Mouse (Mus musculus) c-Kit-positive CD71-positive TER-119-positive erythroid progenitor cells, embryonic 14.5 days (primary cell): ENCODE measurements at regions not wholly inside any gene's neighbourhood (a gene's known extent, or its start where the extent isn't known, plus 50 kb on each side); places are given as distances from the start of the nearest gene placed in this dataset.

Source experiments
- DNase-seq: peaks from one replicate; pipeline ENCODE4 v3.0.0-alpha.2; 2013; ENCODE audit warnings: low spot score

- no peak for DNase-seq
Observed at GRCm38 (mm10) chr4:106232499-106232970, 83.5 kb upstream of the Usp24 start.

GRCm38 (mm10) chr4:106244384-106244819, 71.6 kb upstream of the Usp24 start:
- no peak for DNase-seq

- no peak for DNase-seq
Observed at GRCm38 (mm10) chr4:106244826-106245510, 71.0 kb upstream of the Usp24 start.

- DNase-seq: no peak
Observed at GRCm38 (mm10) chr4:106246695-106247094, 69.3 kb upstream of the Usp24 start.

- DNase-seq: no peak
Observed at GRCm38 (mm10) chr4:106247398-106247797, 68.6 kb upstream of the Usp24 start.

- DNase-seq: peak; percentile 85
Observed at GRCm38 (mm10) chr4:106248272-106248671, 67.7 kb upstream of the Usp24 start.

- peak; percentile 71 for DNase-seq
Observed at GRCm38 (mm10) chr4:106249028-106249782, 66.8 kb upstream of the Usp24 start.

GRCm38 (mm10) chr4:106250048-106250447, 66.0 kb upstream of the Usp24 start:
- no peak for DNase-seq

GRCm38 (mm10) chr4:106251430-106251829, 64.6 kb upstream of the Usp24 start:
- no peak for DNase-seq

GRCm38 (mm10) chr4:106252946-106253345, 63.1 kb upstream of the Usp24 start:
- no peak for DNase-seq

- no peak for DNase-seq
Observed at GRCm38 (mm10) chr4:106254761-106255475, 61.1 kb upstream of the Usp24 start.

GRCm38 (mm10) chr4:106255959-106256609, 59.9 kb upstream of the Usp24 start:
- DNase-seq: no peak

- no peak for DNase-seq
Observed at GRCm38 (mm10) chr4:106261404-106261803, 54.6 kb upstream of the Usp24 start.

- DNase-seq: no peak
Observed at GRCm38 (mm10) chr4:106261901-106262560, 54.0 kb upstream of the Usp24 start.

- no peak for DNase-seq
Observed at GRCm38 (mm10) chr4:106262751-106263725, 53.0 kb upstream of the Usp24 start.
